8 mouse cellular contexts compared by ENCODE assay signal in the genomic region with DNA sequence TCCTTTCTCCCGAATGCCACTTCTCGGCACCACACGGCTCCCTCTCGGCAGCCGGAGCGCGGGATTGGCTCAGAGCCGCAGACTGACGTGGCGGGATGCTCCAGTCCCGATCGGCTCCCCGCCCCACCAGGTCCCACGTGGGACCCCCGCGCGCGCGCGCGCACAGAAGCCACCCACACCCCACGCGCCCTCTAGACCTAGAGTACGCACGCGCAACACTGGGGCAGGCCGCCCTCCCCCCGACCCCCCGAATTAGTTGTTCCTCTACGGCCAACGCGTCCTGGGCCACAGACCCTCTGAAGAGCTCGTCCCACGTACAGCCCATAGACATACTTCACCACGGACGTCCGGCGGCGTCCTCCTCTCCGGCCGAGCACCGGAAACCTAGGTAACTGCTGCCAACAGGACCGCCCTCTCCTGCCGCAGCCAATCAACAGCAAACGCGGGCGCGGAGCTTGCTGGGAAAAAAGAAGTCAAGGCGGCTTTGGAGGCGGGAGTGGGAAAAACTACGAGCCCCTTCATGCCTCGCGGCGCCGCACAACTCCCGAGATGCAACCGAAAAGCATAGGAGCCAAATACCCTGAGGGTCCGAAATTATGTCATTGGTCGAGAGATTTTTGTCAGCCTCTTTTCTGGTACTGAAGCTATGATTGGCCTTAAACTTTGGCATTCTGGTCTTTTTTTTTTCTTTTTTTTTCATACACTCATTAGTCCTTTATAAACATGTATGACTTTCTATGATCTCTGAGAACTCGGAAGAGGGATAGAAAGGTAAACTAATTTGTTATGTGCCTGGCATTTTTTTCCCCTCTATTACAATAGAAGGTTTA. TPM values are rescaled to one million over a fixed set of nuclear protein-coding genes. Genes with fewer than 3 reads are reported as not detected.
DNase-seq lines count a peak whose midpoint lies in the region; ATAC-seq and TF ChIP-seq lines count a peak whose summit lies in the region.

TSS of gene Txlna (minus strand) at position 428 of the 830 bp plus-strand sequence.

- no peaks in the 10 kb centered on the region for H3K9me3 ChIP-seq in forebrain, embryonic 10.5 days
- no peaks in the 10 kb centered on the region for H3K9me3 ChIP-seq in heart, embryonic 15.5 days (replicated peaks)
- no peaks in the 10 kb centered on the region for H3K9me3 ChIP-seq in liver, embryonic 14.5 days (ENCODE audit: control insufficient read depth, low read length)
- no peaks in the 10 kb centered on the region for H3K9me3 ChIP-seq in neural tube, embryonic 11.5 days (ENCODE audit: control insufficient read depth, low read length)
- no peaks in the 10 kb centered on the region for H3K9me3 ChIP-seq in stomach, postnatal 0 days (ENCODE audit: control insufficient read depth, low read length)

- TF ChIP-seq EP300 in liver, embryonic 14.5 days (IDR thresholded peaks at IDR 0.05; ENCODE audit: low read depth) = no peak; the same call in 1 of the 2 replicates
- TF ChIP-seq EP300 in stomach, postnatal 0 days (optimal IDR thresholded peaks at IDR 0.05) = no peak

- H3K36me3 ChIP-seq in forebrain, embryonic 10.5 days (replicated peaks) = peaks cover 65% of the 10 kb centered on the region
- H3K36me3 ChIP-seq in heart, embryonic 15.5 days = peaks cover 38% of the 10 kb centered on the region
- peaks cover 31% of the 10 kb centered on the region for H3K36me3 ChIP-seq in liver, embryonic 14.5 days (replicated peaks; ENCODE audit: control insufficient read depth, insufficient read depth, low read depth)
- peaks cover 18% of the 10 kb centered on the region for H3K36me3 ChIP-seq in neural tube, embryonic 11.5 days (ENCODE audit: control insufficient read depth, insufficient read depth, low read length)
- H3K36me3 ChIP-seq in stomach, postnatal 0 days (ENCODE audit: control insufficient read depth, insufficient read depth, low read length) = peaks cover 6% of the 10 kb centered on the region

- peak; percentile 97 for ATAC-seq in heart, embryonic 15.5 days (replicated peaks; ENCODE audit: insufficient number of reproducible peaks, insufficient read depth, low FRiP score, low read depth)
- ATAC-seq in liver, embryonic 14.5 days (ENCODE audit: insufficient read depth) = peak; percentile 93
- peak; percentile 94 for ATAC-seq in neural tube, embryonic 11.5 days (ENCODE audit: insufficient read depth, low FRiP score, low TSS enrichment)
- ATAC-seq in stomach, postnatal 0 days (ENCODE audit: low FRiP score, low TSS enrichment) = peak; percentile 95

- TF ChIP-seq CTCF in liver, embryonic 14.5 days (IDR thresholded peaks at IDR 0.05; ENCODE audit: low read depth) = no peak
- no peak; the same call in none of the 2 replicates for TF ChIP-seq CTCF in stomach, postnatal 0 days (IDR thresholded peaks at IDR 0.05; ENCODE audit: low read depth)

- H3K27me3 ChIP-seq in forebrain, embryonic 10.5 days (ENCODE audit: poor library complexity, severe bottlenecking) = no peaks in the 10 kb centered on the region
- no peaks in the 10 kb centered on the region for H3K27me3 ChIP-seq in heart, embryonic 15.5 days
- no peaks in the 10 kb centered on the region for H3K27me3 ChIP-seq in liver, embryonic 14.5 days (ENCODE audit: control insufficient read depth, insufficient read depth, low read length)
- H3K27me3 ChIP-seq in neural tube, embryonic 11.5 days (ENCODE audit: control insufficient read depth, insufficient read depth, low read length) = no peaks in the 10 kb centered on the region
- no peaks in the 10 kb centered on the region for H3K27me3 ChIP-seq in stomach, postnatal 0 days (ENCODE audit: control insufficient read depth, insufficient read depth, low read length)

- peak within 1 kb of the TSS; percentile 79 for H3K4me3 ChIP-seq in forebrain, embryonic 10.5 days
- peak within 1 kb of the TSS; percentile 73 for H3K4me3 ChIP-seq in heart, embryonic 15.5 days
- H3K4me3 ChIP-seq in liver, embryonic 14.5 days (ENCODE audit: insufficient read depth in 1 of 2, low read depth in 2 of 2, low read length in 2 of 2) = peak within 1 kb of the TSS; percentile 57 to 93
- H3K4me3 ChIP-seq in neural tube, embryonic 11.5 days (ENCODE audit: low read depth, low read length) = peak within 1 kb of the TSS; percentile 67
- peak within 1 kb of the TSS; percentile 62 for H3K4me3 ChIP-seq in stomach, postnatal 0 days (ENCODE audit: low read depth, low read length)

- DNase-seq in CD8-positive naive resting alpha-beta T cell, adult 2 months (ENCODE audit: low read depth in 2 of 2, low spot score in 2 of 2) = peak; percentile 88 to 93
- peak; percentile 96 for DNase-seq in c-Kit-positive CD71-negative TER-119-negative erythroid progenitor cells, embryonic 14.5 days (ENCODE audit: low read depth)
- DNase-seq in forebrain, embryonic 10.5 days (ENCODE audit: extremely low spot score, low spot score) = peak; percentile 99
- DNase-seq in kidney, postnatal 25 days = peak; percentile 98 to 99
- peak; percentile 95 to 97 (median 95) for DNase-seq in liver, embryonic 14.5 days (ENCODE audit: low read depth in 3 of 3, low spot score in 3 of 3)
- DNase-seq in neural tube, embryonic 11.5 days (ENCODE audit: low spot score) = peak; percentile 98
- peak; percentile 97 for DNase-seq in stomach, postnatal 0 days (ENCODE audit: low spot score)

- H3K9ac ChIP-seq in heart, embryonic 15.5 days = peak within 1 kb of the TSS; percentile 73
- peak within 1 kb of the TSS; percentile 74 for H3K9ac ChIP-seq in liver, embryonic 14.5 days (replicated peaks)
- H3K9ac ChIP-seq in neural tube, embryonic 11.5 days (ENCODE audit: low read length) = peak within 1 kb of the TSS; percentile 76
- peak within 1 kb of the TSS; percentile 53 for H3K9ac ChIP-seq in stomach, postnatal 0 days (ENCODE audit: low read length)

- peak within 1 kb of the TSS; percentile 81 for H3K4me2 ChIP-seq in heart, embryonic 15.5 days
- H3K4me2 ChIP-seq in liver, embryonic 14.5 days (ENCODE audit: low read depth) = peak within 1 kb of the TSS; percentile 85
- H3K4me2 ChIP-seq in neural tube, embryonic 11.5 days (ENCODE audit: low read depth) = peak within 1 kb of the TSS; percentile 96
- peak within 1 kb of the TSS; percentile 55 for H3K4me2 ChIP-seq in stomach, postnatal 0 days (replicated peaks; ENCODE audit: low read depth)

- H3K4me1 ChIP-seq in forebrain, embryonic 10.5 days = peaks cover 30% of the 10 kb centered on the region
- peaks cover 32% of the 10 kb centered on the region for H3K4me1 ChIP-seq in heart, embryonic 15.5 days (replicated peaks)
- peaks cover 10 to 12% of the 10 kb centered on the region in 2 experiments for H3K4me1 ChIP-seq in liver, embryonic 14.5 days (replicated peaks; ENCODE audit: control insufficient read depth in 2 of 2, insufficient read depth in 2 of 2, low read length in 1 of 2)
- H3K4me1 ChIP-seq in neural tube, embryonic 11.5 days (ENCODE audit: control insufficient read depth, insufficient read depth, low read length) = peaks cover 11% of the 10 kb centered on the region
- peaks cover 6% of the 10 kb centered on the region; the same call in 1 of the 2 replicates for H3K4me1 ChIP-seq in stomach, postnatal 0 days (replicated peaks; ENCODE audit: control insufficient read depth, insufficient read depth)

- WGBS in forebrain, embryonic 10.5 days = under 1% methylated on average over 60 of the region's 60 CpGs
- under 1% methylated on average over 52 of the region's 60 CpGs for WGBS in heart, embryonic 15.5 days
- under 1% methylated on average over 60 of the region's 60 CpGs for WGBS in liver, embryonic 14.5 days (ENCODE audit: insufficient replicate concordance)
- under 1% methylated on average over 60 of the region's 60 CpGs for WGBS in neural tube, embryonic 11.5 days
- WGBS in stomach, postnatal 0 days = under 1% methylated on average over 60 of the region's 60 CpGs

- peak within 1 kb of the TSS; percentile 92 for H3K27ac ChIP-seq in forebrain, embryonic 10.5 days
- H3K27ac ChIP-seq in heart, embryonic 15.5 days = peak within 1 kb of the TSS; percentile 97
- peak within 1 kb of the TSS; percentile 56 for H3K27ac ChIP-seq in liver, embryonic 14.5 days
- peak within 1 kb of the TSS; percentile 76 for H3K27ac ChIP-seq in neural tube, embryonic 11.5 days (ENCODE audit: low read depth, low read length)
- H3K27ac ChIP-seq in stomach, postnatal 0 days (replicated peaks) = peak within 1 kb of the TSS; percentile 75

RNA-seq across cellular contexts. Expression of gene Txlna, which starts in this region (rescaled TPM):
- polyA plus RNA-seq in forebrain, embryonic 10.5 days (2016; fragmentation: Nextera tagmentation; extraction: Ambion mirVana) = 114 and 118 TPM in 2 replicates
- 38.4 and 50.8 TPM in 2 replicates for polyA plus RNA-seq in heart, embryonic 15.5 days (2015; fragmentation: Nextera tagmentation; extraction: Ambion mirVana)
- 12.2 and 17.0 TPM in 2 replicates for polyA plus RNA-seq in liver, embryonic 14.5 days (2012; rRNA removed)
- 26.3 and 30.3 TPM in 2 replicates for polyA plus RNA-seq in liver, embryonic 14.5 days (2014; fragmentation: Nextera tagmentation; extraction: Ambion mirVana)
- 104 and 108 TPM in 2 replicates for polyA plus RNA-seq in neural tube, embryonic 11.5 days (2014; fragmentation: Nextera tagmentation; extraction: Ambion mirVana)
- polyA plus RNA-seq in stomach, postnatal 0 days (2015; fragmentation: Nextera tagmentation; extraction: Ambion mirVana) = 23.5 and 23.6 TPM in 2 replicates

Comparison
In these comparisons a context has a peak if more than half of its experiments do, and no peak if none do; other contexts are left out.
1. Peak in every context shown above with its lines: DNase-seq, ATAC-seq, H3K4me3 ChIP-seq and H3K27ac ChIP-seq.